Mouse (Mus musculus) mature B cell (primary cell): ENCODE measurements at regions not wholly inside any gene's neighbourhood (a gene's known extent, or its start where the extent isn't known, plus 50 kb on each side); places are given as distances from the start of the nearest gene placed in this dataset.

Source experiments
- in situ Hi-C: fragments of 300-500 bp; cut with MboI; formaldehyde crosslinking; loops from 2 replicates; pipeline ENCODE4 v1.14.3; 2019

DNA sequence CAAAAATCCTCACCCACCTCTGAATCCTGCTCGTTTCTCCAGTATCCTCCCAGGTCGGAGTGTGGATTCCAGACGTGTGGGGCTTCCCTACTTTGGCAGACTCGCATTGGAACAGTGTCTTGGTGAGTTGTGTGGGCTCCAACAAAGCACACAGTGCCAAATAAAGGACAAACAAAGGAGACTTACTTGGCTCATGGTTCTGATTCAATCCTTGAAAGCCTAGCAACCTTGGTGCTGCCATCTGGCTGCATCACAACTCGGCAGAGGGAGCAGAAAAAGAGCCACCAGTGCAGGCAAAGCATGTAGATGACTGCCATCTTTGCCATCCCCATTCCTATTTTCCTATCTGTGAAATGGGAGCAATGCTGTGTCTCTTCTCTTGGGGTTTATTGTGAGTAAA lies 64.0 kb downstream of the Il9r start:
- in situ Hi-C loops: loop anchor here (10.0 to 25.0 kb wide), 2 partner anchors 131 to 474 kb away; partner anchors contain the start of genes Bod1 and Nsg2

DNA sequence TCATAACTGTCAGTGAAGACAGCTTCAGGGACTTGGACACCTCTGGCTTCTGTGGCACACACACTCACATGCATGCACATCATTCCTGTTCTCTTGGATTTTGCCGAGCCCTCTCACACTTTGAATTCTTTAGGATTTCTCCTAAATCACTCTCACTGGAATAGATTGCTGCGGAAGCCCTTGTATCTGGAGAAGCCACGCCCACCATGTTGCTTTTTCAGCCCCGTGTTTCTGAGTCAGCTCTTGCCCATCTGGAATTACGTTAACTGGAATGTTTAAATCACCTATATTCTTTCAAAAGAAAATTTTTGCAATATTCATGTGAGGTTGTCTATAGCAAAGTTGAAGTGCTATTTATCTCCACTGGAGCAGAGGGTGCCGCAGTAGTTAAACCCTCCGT lies 66.1 kb downstream of the Il9r start:
- in situ Hi-C loops: loop anchor here (10.0 to 25.0 kb wide), 2 partner anchors 129 to 472 kb away; partner anchors contain the start of genes Bod1 and Nsg2

DNA sequence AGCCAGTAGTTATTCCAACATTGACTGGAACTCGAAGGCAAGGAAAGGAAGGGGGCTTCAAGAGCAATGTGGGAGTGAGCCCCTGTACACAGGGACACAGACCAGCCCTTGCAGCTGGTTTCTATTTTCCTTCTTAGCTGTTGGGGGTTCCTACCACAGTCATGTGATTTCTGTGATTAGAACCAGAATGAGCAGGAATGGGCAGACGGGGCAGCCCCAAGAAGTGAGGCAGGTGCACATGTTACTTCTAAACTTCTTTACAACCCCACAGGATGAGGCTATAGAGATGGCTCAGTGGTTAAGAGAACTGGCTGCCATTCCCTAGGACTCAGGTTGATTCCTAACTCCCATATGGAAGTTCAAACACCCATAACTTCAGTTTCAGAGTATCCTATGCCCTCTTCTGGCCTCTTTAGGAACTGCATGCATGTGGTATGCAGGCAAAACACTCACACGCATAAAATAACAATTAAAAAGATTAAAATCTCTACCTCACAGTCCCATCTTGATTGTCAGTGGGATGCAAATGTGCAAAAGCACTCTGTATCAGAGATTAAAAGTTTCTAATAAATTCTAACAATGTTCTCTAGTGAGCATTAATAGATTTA lies 68.0 kb downstream of the Il9r start:
- in situ Hi-C loops: loop anchor here (10.0 to 25.0 kb wide), 2 partner anchors 127 to 470 kb away; partner anchors contain the start of genes Bod1 and Nsg2

DNA sequence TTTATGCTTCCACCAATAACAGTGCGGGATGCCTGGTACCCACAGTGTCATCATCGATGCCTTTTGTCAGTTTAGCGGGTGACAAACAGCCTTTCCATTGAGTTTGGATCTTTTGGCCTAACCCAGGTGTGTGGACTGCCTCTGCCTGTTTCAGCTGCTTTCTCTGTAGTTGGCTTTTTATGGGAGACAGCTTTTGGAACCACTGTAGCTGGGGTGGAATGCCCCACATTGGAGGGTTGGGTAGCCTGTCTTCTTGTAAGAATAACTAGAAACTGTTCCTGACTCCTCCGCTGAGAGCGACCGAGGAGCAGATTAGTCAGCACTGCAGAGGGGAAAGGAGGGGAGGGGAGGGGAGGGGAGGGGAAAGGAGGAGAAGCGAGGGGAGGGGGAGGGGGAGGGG lies 71.5 kb downstream of the Il9r start:
- in situ Hi-C loops: loop anchor here (25.0 kb wide), 1 partner anchor 466 kb away; the partner anchor contains the start of gene Bod1

DNA sequence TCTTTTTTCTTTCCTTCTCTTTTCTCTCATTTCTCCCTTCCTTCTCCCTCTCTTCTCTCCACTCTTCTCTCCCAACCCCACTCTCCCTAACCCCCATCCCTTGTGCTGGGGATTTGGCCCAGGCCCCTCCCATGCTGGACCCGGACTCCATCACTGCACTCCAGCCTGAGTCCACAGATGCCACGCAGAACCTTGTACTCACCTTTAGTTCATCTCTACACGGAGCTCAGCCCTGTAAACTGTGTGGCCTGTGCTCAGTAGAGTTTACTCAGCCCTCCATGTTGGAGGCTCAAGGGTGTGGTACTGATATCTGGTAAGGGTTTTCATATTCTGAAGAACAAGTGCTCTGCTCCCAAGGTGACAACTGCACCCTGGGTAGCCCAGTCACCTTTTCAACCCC lies 72.1 kb downstream of the Il9r start:
- in situ Hi-C loops: loop anchor here (25.0 kb wide), 1 partner anchor 466 kb away; the partner anchor contains the start of gene Bod1

DNA sequence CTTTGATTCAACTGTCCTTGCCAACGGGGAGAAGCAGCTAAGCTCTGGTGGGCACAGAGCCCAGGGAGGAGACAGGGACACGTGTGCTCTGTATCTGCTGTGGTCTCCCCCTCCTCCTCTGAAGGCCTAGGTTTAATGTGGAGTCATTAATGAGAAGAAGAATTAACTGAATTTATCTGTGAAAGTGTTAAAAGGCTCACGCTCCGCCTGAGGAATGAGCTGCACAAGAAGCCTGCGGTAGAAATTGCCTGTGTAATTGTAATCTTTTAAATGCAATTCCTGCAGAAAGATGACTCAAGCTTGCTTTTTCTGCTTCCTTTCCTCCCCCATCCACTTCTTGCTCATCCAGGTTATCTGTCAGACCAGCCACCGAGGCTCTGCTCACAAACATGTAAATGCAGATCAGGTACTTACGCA lies 72.7 kb downstream of the Il9r start:
- in situ Hi-C loops: loop anchor here (25.0 kb wide), 1 partner anchor 465 kb away; the partner anchor contains the start of gene Bod1

DNA sequence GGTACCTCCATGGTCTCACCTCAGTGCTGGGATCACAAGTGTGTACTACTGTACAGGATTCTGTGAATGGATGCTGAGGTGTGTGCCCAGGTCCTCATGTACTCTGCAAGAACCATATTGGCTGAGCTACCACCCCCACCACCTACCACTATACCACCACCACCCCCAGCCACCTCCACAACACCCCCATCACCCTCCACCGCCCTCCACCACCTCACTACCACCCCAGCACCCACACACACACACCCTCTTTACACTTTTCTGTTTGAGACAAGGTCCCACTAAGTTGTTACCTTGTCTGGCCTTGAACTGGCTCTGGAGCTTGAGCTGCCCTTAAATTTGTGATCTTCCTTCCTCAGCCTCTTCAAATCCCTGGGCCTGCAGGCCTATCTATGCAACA lies 73.3 kb downstream of the Il9r start:
- in situ Hi-C loops: loop anchor here (25.0 kb wide), 1 partner anchor 464 kb away; the partner anchor contains the start of gene Bod1

DNA sequence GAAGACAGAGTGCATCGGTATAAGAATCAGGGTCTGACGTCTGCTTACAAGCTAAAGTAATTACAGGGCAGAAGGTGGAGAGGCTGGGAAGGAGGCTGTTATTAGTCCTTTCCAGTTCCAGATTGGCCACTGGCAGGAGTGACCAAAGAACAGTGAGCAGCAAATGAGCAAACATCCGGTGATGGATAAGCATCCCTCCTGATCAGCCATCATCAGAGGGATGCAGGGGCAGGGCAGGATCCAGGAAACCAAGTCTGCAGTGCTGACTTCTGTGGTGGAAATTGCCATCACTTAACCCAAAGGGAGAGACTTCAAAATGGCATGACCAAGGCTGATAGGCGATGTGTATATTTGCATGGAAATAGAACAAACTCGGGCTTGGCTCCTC lies 73.8 kb downstream of the Il9r start:
- in situ Hi-C loops: loop anchor here (25.0 kb wide), 1 partner anchor 464 kb away; the partner anchor contains the start of gene Bod1

DNA sequence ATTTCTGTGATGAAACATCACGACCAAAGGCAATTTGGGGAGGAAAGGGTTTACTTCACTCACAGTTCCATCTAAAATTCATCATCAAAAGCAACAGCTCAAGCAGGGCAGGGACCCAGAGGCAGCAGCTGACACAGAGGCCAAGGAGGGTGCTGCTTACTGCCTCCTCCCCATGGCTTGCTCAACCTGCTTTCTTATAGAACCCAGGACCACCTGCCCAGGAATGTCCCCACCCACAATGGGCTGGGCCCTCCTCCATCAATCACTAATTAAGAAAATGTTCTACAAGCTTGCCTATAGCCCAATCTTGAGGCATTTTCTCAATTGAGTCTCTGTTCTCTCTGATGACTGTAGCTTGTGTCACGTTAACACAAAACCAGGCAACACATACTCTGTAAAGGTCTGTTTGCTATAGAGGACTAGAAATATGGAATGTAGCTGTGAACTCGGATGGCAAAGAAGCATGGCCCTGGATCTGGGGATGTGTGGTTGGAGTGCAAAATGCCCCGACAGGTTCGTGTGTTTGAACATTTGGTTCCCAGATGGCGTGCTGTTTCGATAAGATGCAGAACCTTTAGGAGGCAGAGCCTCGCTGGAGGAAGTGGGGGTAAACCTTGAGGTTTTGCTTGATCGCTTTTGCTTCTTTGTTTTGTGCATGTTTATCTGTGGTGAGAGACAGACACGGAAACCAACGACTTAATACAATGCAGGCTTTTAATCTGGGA lies 74.3 kb downstream of the Il9r start:
- in situ Hi-C loops: loop anchor here (25.0 kb wide), 1 partner anchor 463 kb away; the partner anchor contains the start of gene Bod1

- in situ Hi-C loops: no loop called here
Observed at GRCm38 (mm10) chr11:32120596-32120995, 79.5 kb downstream of the Il9r start.

DNA sequence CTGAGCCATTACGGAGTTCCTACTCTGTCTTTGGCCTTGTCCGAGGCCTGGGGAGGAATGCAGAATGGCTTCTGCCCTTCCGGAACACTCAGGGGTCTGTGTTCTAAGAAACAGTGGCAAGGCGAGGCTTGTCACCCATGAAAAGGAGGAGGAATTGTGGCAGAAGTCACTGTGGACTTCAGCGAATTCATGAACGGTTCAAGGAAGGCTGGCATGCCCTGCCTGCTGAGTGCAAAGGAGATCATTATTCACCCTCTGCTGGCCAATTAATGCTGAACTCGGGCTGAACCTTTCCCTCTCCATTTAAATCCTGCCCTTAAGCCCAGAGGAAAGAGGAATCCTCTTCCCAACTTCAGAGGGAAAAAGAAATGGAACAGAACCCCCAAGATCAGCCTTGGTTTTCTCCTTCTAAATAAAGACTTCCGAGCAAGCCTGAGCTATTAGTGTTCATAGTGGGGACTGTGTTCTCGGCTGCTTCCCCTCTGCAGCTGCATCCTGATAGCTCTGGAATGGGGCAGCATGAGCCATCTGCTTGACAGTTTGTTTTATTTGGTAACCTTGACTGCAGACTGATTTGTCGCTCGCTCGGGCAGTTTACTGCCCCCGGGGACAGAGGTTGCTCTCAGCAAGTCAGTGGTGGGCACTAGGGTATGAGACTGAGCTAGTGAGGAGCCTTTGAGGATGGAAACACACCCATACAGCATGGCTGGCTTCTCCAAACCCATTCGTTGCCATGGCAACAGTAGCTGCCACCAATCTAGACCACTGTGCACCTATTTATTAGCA lies 81.0 kb downstream of the Il9r start:
- in situ Hi-C loops: no loop called here

GRCm38 (mm10) chr11:32117930-32118329 lies 82.1 kb downstream of the Il9r start:
- in situ Hi-C loops: no loop called here

GRCm38 (mm10) chr11:32113118-32113826 lies 86.8 kb downstream of the Il9r start:
- in situ Hi-C loops: no loop called here

- in situ Hi-C loops: no loop called here
Observed at GRCm38 (mm10) chr11:32112521-32112920, 87.6 kb downstream of the Il9r start.

DNA sequence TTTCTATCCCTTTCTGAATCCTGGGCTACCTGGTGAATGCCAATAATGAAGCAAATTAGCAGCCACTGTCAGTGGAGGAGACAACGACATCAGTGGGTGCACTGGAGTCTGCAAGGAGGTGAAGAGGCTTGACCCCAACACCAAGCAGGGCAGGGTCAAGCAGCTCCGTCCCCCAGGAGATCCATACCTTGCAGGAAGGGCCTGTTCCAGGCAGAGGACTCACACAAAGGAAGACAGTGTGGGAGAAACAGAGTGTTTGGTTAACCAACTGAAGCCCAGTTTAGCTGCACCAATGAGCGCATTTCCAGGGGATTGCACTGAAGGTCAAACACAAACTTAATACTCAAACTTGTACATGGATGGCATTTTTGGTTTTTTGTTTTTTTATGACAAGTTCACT lies 88.2 kb downstream of the Il9r start:
- in situ Hi-C loops: no loop called here

DNA sequence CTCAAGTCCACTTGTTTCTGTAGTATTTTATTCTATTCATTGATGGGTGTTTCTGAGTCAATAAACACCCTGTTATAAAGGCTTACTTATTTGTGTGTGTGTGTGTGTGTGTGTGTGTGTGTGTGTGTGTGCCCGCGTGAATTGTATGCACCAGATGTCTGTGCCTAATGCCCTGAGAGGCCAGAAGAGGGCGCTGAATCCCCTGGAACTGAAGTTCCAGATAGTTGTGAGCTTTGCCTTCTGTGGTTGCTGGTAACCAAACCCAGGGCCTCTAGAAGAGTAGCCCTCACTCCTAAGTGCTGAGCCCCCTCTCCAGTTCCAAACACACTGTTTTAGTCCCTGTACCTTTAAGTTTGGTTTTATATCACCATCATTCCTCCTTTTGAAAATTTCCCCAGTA lies 90.2 kb downstream of the Il9r start:
- in situ Hi-C loops: no loop called here
